Mouse (Mus musculus) forebrain, embryonic 14.5 days (tissue): ENCODE data around the gene Ckap2l. TPM values are rescaled to one million over a fixed set of nuclear protein-coding genes. Genes with fewer than 3 reads are reported as not detected.

Experiments used
- ATAC-seq: fragments of 200-750 bp; cut with Nextera tagmentation; 2 replicates; pipeline ENCODE4 v1.8.0; 2017; ENCODE audit warnings: mild to moderate bottlenecking, moderate library complexity
- DNase-seq: peaks from one replicate; pipeline ENCODE4 v3.0.0-alpha.2; 2015; ENCODE audit warnings: low spot score
- H3K27ac ChIP-seq: fragments of 300-500 bp; sonication (generic); 2 replicates; pipeline ENCODE4 v1.5.1; 2014; ENCODE audit warnings: low read depth, mild to moderate bottlenecking, control low read depth, low read length, moderate library complexity
- H3K27me3 ChIP-seq: fragments of 300-500 bp; sonication (generic); replicated peaks from 2 replicates; pipeline ENCODE4 v1.6.1; 2014; ENCODE audit warnings: low read length, control low read depth, mixed read lengths; ENCODE audit not compliant: control insufficient read depth, insufficient read depth
- H3K36me3 ChIP-seq: fragments of 300-500 bp; sonication (generic); 2 replicates; pipeline ENCODE4 v1.6.1; 2014; ENCODE audit warnings: low read length, control low read depth; ENCODE audit not compliant: control insufficient read depth, insufficient read depth
- H3K4me1 ChIP-seq: fragments of 300-500 bp; sonication (generic); 2 replicates; pipeline ENCODE4 v1.6.1; 2014; ENCODE audit warnings: antibody characterized with exemption, low read length, control low read depth; ENCODE audit not compliant: control insufficient read depth, insufficient read depth
- H3K4me2 ChIP-seq: fragments of 300-500 bp; sonication (generic); 2 replicates; pipeline ENCODE4 v1.6.1; 2014; ENCODE audit warnings: mild to moderate bottlenecking, control low read depth, low read length
- H3K4me3 ChIP-seq: fragments of 300-500 bp; sonication (generic); 2 replicates; pipeline ENCODE4 v1.5.1; 2014; ENCODE audit warnings: low read depth, low read length, control low read depth
- H3K9ac ChIP-seq: fragments of 300-500 bp; sonication (generic); 2 replicates; pipeline ENCODE4 v1.6.1; 2014; ENCODE audit warnings: mild to moderate bottlenecking, low read length, control low read depth, moderate library complexity
- H3K9me3 ChIP-seq: fragments of 300-500 bp; sonication (generic); replicated peaks from 2 replicates; pipeline ENCODE4 v1.6.1; 2016; ENCODE audit warnings: low read length, control low read depth, mixed read lengths; ENCODE audit not compliant: control insufficient read depth
- WGBS: fragments of 180-500 bp; shearing (Covaris S2); extraction: QIAGEN DNeasy Blood & Tissue Kit; methylation state at CpG from one replicate; pipeline ENCODE4 v1.1.7; 2014; 5-methylcytosine and 5-hydroxymethylcytosine counted together
- polyA plus RNA-seq: library from polyadenylated mRNA; unstranded; fragments of >200 nt; fragmentation: Nextera tagmentation; extraction: Ambion mirVana; gene quantifications from 2 replicates; pipeline ENCODE4 v1.2.1, GENCODE M21; 2014

Gene Ckap2l
- 36.6 and 44.2 TPM in 2 replicates for polyA plus RNA-seq

DNA sequence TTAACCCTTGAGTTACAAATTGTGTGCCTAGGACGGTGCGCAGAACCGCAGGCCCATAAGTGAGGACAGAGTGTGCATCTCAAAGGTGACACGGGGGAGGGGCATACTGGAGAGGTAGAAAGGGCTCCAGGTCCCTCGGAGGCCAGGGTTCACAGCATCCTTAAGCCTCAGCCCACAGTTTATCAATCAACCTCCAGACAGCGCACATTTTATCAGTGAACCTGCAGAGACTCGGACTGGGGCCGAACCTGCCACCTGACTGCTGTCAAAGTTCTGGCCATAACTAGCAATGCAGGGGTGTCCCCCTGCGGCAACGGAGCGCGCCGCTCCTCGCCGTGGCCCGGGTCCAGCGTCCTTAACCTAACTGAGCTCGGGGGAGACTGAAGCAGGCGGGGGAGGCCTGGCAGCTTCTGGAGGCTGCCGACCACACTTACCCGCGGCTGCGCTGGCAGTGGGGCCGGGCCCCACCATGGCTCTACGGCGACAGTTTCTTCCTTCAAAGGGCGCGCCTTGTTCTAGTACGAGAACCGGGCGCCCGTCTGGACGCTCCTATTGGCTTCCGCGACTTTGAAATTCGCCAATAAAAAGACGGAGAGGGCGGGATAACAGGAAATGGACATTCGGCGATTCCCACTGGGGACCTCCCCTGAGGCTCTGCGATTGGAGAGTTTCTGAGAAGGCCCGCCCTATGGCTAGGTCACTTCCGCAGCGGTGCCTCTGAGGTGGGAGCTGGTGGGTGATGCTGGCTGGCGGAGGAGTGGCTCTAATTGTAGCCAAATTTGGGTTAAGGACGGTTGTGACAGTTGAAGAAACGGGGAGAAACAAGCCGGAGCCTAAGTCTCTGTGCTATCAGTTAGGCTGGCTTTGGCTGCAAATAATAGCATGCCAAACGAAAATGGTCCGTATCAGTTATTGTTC lies at the start of gene Ckap2l:
Gene Ckap2l, minus strand, starts transcription at position 542 of the 918 bp plus-strand sequence.
- Histone ChIP-seq H3K4me2 (peak within 1 kb of the TSS; percentile 71), H3K4me1 (no peaks in the 10 kb centered on the region; the same call in 1 of the 2 replicates), H3K4me3 (peak within 1 kb of the TSS; percentile 54), H3K36me3 (no peaks in the 10 kb centered on the region), H3K9me3 (no peaks in the 10 kb centered on the region), H3K27me3 (no peaks in the 10 kb centered on the region), H3K9ac (peak within 1 kb of the TSS; percentile 73), H3K27ac (peak within 1 kb of the TSS; percentile 92)
- peak; percentile 99 for DNase-seq
- ATAC-seq: peak; percentile 100
- WGBS: under 1% methylated on average over 50 of the region's 50 CpGs

DNA sequence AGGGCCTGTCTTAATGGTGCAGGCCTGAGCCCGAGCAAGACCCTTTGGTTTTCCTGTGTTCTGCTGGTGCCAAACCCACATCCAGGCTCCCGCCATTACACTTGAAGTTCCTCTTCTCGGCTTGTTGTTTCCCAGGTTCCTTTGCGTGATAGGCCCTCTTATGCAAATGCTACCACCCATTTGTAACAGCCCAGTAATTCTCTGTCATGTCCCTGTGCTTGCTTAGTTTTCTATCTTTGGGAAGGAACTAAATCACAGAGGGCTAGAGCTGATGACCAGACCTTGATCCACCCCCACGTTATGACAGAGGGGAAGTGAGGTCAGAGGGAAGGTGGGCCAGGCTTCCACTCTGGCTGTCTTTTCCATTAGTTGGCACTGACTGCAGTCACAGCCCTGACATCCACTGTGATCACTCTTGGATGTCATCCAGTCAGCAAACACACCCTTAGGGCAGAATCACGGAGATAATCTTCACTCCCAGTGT lies 41.2 kb upstream of the Ckap2l start:
- no peaks in the 10 kb centered on the region for H3K9me3 ChIP-seq
- no peak overlapping the region for H3K4me3 ChIP-seq
- DNase-seq (no peak), ATAC-seq (no peak)
- H3K9ac ChIP-seq: no peak overlapping the region
- H3K36me3 ChIP-seq: no peaks in the 10 kb centered on the region
- WGBS: 82% methylated on average over 6 of the region's 6 CpGs
- no peaks in the 10 kb centered on the region for H3K27me3 ChIP-seq
- no peak overlapping the region for H3K27ac ChIP-seq
- H3K4me1 ChIP-seq: no peaks in the 10 kb centered on the region
- H3K4me2 ChIP-seq: no peak overlapping the region

DNA sequence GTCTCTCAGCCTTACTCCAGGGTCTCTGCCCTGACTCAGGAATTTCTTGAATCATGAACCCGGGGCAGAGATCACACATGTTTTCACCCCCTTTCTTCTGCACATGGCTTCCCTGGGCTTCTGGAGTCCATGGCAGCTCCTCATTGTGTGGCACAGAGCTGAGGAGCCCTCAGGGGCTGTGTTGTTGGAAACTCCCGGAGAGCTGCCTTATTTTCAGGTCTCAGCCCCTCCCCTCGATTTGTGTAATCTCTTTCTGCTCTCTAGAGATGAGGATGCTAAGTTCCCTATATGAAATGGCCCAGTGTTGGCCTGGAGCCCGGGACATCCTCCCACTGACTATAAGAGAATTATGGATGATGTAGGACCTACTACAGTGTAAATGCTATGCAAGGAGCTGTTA lies 36.5 kb upstream of the Ckap2l start:
- no peak for DNase-seq
- Histone ChIP-seq H3K27me3 (no peaks in the 10 kb centered on the region), H3K9me3 (no peaks in the 10 kb centered on the region), H3K4me1 (no peaks in the 10 kb centered on the region), H3K36me3 (no peaks in the 10 kb centered on the region), H3K27ac (no peak overlapping the region), H3K9ac (no peak overlapping the region), H3K4me3 (no peak overlapping the region), H3K4me2 (no peak overlapping the region)
- ATAC-seq: no peak
- WGBS: 39% methylated on average over 4 of the region's 4 CpGs

DNA sequence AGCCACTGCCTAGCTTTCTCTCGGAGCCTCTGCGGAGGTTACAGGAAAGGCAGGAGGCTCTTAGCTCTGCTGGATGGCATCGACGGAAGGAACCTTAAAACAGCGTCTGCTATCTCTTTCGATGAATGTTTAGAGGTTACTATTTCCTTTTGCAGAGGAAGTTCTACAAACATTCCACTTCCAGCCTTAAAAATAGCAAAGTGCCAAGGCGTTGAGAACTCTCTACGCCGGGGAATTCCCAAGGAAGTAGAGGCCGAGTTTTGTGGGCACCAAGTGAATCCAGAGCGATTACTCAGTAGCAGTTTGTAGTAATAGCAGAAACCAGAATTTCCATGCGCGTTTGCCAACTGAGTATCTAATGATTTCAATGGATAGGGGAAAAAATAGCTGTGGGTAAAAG lies 33.5 kb upstream of the Ckap2l start:
- DNase-seq (no peak), ATAC-seq (no peak)
- Histone ChIP-seq H3K9me3 (0 out of 2 replicates have a peak, but pooled peaks cover 2% of the 10 kb centered on the region), H3K27ac (no peak overlapping the region), H3K4me3 (no peak overlapping the region), H3K27me3 (no peaks in the 10 kb centered on the region), H3K4me1 (no peaks in the 10 kb centered on the region), H3K4me2 (no peak overlapping the region), H3K36me3 (no peaks in the 10 kb centered on the region), H3K9ac (no peak overlapping the region)
- 95% methylated on average over 13 of the region's 13 CpGs for WGBS

DNA sequence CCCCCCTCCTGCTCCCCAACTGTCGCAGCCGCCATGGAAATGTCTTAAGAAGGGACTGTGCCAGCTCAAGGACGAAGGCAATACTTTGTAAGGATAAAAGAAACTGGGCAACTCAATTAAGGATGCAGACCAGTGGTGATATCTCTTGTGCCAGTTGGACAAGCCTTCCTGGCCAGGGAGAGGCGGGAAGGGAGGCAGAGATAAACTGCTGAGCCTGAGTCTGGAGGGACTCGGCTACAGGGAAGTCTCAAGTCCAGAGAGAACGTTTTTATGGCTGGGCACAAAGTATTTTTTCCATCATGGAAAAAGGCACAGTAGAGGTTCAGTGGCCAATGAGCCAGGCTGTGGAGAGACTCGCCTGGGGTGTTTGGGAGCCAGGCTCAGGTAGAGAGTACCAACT lies 33.0 kb upstream of the Ckap2l start:
- 0 out of 2 replicates have a peak, but pooled peaks cover 2% of the 10 kb centered on the region for H3K9me3 ChIP-seq
- no peak overlapping the region for H3K9ac ChIP-seq
- ATAC-seq: no peak
- no peaks in the 10 kb centered on the region for H3K27me3 ChIP-seq
- DNase-seq: no peak
- no peak overlapping the region for H3K4me3 ChIP-seq
- H3K4me2 ChIP-seq: no peak overlapping the region
- H3K27ac ChIP-seq: no peak overlapping the region
- H3K36me3 ChIP-seq: no peaks in the 10 kb centered on the region
- H3K4me1 ChIP-seq: no peaks in the 10 kb centered on the region
- 73% methylated on average over 7 of the region's 7 CpGs for WGBS

DNA sequence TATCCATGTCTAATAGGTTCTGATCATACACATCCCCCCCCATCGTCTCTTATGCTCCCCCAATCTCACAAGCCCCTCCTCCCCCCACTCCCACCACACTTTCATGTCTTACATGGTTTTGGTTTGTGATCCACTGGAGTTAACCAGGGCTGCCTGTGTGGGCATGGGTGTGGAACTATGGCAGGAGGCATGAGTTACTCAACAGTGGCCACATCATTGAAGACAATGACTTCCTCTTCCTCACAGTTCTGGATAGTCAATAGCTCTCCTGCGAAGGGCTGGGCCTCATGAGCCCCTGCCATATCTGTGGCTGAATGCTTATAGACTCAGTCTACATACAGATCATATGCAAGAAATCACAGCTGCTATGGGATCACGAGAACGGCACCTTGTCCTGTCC lies 31.2 kb upstream of the Ckap2l start:
- Histone ChIP-seq H3K4me2 (no peak overlapping the region), H3K27me3 (no peaks in the 10 kb centered on the region), H3K9ac (no peak overlapping the region), H3K9me3 (0 out of 2 replicates have a peak, but pooled peaks cover 2% of the 10 kb centered on the region), H3K27ac (no peak overlapping the region), H3K4me3 (no peak overlapping the region), H3K4me1 (no peaks in the 10 kb centered on the region), H3K36me3 (no peaks in the 10 kb centered on the region)
- no peak for ATAC-seq
- DNase-seq: no peak
- WGBS: 78% methylated on average over 4 of the region's 4 CpGs

DNA sequence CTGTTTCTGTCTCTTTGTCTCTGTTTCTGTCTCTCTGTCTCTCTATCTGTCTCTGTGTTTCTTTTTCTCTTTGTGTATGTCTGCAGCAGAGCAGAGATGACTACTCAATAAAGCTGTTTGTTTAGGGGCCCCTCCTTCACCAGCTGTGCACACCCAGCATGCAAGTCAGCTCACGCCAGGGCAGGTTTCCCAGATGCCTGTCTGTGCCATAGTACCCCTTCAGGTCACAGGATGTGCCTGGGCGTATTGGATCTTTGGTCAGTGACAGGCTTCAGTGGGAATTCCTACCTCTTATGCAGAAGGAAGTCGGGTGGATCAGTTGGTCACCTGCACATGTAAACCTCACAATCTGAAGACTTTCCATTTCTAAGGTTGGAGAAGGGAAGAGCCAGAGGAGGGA lies 27.2 kb upstream of the Ckap2l start:
- no peaks in the 10 kb centered on the region for H3K4me1 ChIP-seq
- H3K9ac ChIP-seq: no peak overlapping the region
- ATAC-seq: no peak
- no peaks in the 10 kb centered on the region for H3K36me3 ChIP-seq
- no peak for DNase-seq
- H3K4me2 ChIP-seq: no peak overlapping the region
- H3K27ac ChIP-seq: no peak overlapping the region
- H3K9me3 ChIP-seq: 0 out of 2 replicates have a peak, but pooled peaks cover 2% of the 10 kb centered on the region
- 87% methylated on average over 3 of the region's 3 CpGs for WGBS
- H3K4me3 ChIP-seq: no peak overlapping the region
- no peaks in the 10 kb centered on the region for H3K27me3 ChIP-seq

DNA sequence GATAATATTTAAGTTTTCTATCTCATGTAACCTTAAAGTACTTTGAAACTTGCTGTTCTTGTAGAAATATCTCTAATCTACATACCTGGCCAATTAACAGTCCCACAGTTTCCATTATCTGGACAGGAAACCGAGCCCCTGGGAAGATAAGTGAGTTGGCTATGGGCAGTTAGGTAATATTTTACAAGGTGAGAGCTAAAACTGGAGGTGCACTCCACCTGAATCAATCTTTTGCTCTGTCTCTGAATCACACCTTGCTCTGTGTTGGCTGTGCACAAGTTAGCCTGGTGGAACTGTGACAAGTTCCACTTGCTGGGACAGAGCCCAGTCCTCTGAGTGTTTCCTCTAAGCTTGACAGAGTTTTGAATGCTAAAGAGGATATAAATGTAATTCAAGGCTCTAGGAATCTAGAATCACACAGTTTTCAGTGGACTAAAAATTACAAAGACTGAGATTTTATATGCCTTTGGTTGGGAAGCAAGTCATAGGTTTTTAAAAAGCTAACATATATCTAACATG lies 25.2 kb upstream of the Ckap2l start:
- WGBS: 74% methylated on average over 1 of the region's 1 CpGs
- DNase-seq (no peak), ATAC-seq (no peak)
- Histone ChIP-seq H3K4me3 (no peak overlapping the region), H3K4me2 (no peak overlapping the region), H3K9me3 (0 out of 2 replicates have a peak, but pooled peaks cover 2% of the 10 kb centered on the region), H3K4me1 (no peaks in the 10 kb centered on the region), H3K9ac (no peak overlapping the region), H3K27ac (no peak overlapping the region), H3K36me3 (no peaks in the 10 kb centered on the region), H3K27me3 (no peaks in the 10 kb centered on the region)
